In genomic region chr2:128145433-128145832, GRCm38 (mm10) we compare ENCODE assay signal across 29 mouse cellular contexts. TPM values are rescaled to one million over a fixed set of nuclear protein-coding genes. Genes with fewer than 3 reads are reported as not detected.
A peak's percentile ranks its signal among the peaks of the same experiment; 100 is the strongest.
DNase-seq lines count a peak whose midpoint lies in the region; ATAC-seq and TF ChIP-seq lines count a peak whose summit lies in the region.
"Had no signal": no experiment of that assay in that cellular context is flagged by ENCODE, and none has a peak within 500 bp of the region (broad histone marks: within the 10 kb centered on the region; RNA-seq: fewer than 3 reads in every experiment).

No protein-coding gene starts in this region.

- ATAC-seq in heart, embryonic 13.5 days (ENCODE audit: extremely low read depth, insufficient number of reproducible peaks, low FRiP score, low TSS enrichment) = no peak
- no peak for ATAC-seq in kidney, embryonic 15.5 days (replicated peaks; ENCODE audit: low FRiP score)
- ATAC-seq in kidney, embryonic 16.5 days (ENCODE audit: low FRiP score, low TSS enrichment) = no peak
- ATAC-seq in liver, postnatal 0 days = peak; percentile 66
- no peak for ATAC-seq in liver, embryonic 12.5 days
- no peak for ATAC-seq in midbrain, embryonic 15.5 days (replicated peaks)
- ATAC-seq: forebrain, embryonic 14.5 days; forebrain, postnatal 0 days had no signal

- TF ChIP-seq CTCF in liver, postnatal 0 days (IDR thresholded peaks at IDR 0.05; ENCODE audit: low read depth) = no peak

- DNase-seq in heart, postnatal 4 days = no peak
- DNase-seq in liver, postnatal 0 days = no peak
- peak; percentile 55 for DNase-seq in 3T3-L1 (ENCODE audit: low read depth, low spot score)
- DNase-seq: adrenal gland, adult 2 months; adrenal gland, postnatal 14 days; B cell, adult 2 months; cerebellum, adult 11 months; cerebellum, adult 2 months; cerebellum, adult 9-11 months; cerebellum, postnatal 25 days; forebrain, postnatal 0 days; gastrocnemius, adult 2 months; gastrocnemius, postnatal 14 days; heart, adult 11 months; heart, postnatal 10 days; heart, postnatal 36 days had no signal

- H3K9ac ChIP-seq in heart, embryonic 13.5 days = 0 out of 2 replicates have a peak overlapping the region, but pooled peaks have one; percentile 21
- no peak overlapping the region for H3K9ac ChIP-seq in kidney, embryonic 15.5 days
- H3K9ac ChIP-seq in kidney, embryonic 16.5 days (replicated peaks; ENCODE audit: low read length) = no peak overlapping the region
- H3K9ac ChIP-seq in liver, postnatal 0 days (replicated peaks) = no peak overlapping the region
- no peak overlapping the region for H3K9ac ChIP-seq in liver, embryonic 12.5 days
- no peak overlapping the region for H3K9ac ChIP-seq in midbrain, embryonic 15.5 days
- H3K9ac ChIP-seq: embryonic facial prominence, embryonic 12.5 days; embryonic facial prominence, embryonic 15.5 days; forebrain, postnatal 0 days; heart, embryonic 15.5 days; hindbrain, embryonic 14.5 days had no signal

- 83% methylated on average over 3 of the region's 3 CpGs for WGBS in heart, embryonic 13.5 days
- 51% methylated on average over 3 of the region's 3 CpGs for WGBS in kidney, embryonic 15.5 days
- 61% methylated on average over 3 of the region's 3 CpGs for WGBS in kidney, embryonic 16.5 days
- WGBS in liver, postnatal 0 days (ENCODE audit: insufficient replicate concordance) = 66% methylated on average over 3 of the region's 3 CpGs
- WGBS in liver, embryonic 12.5 days (ENCODE audit: insufficient replicate concordance) = 66% methylated on average over 3 of the region's 3 CpGs
- 91% methylated on average over 3 of the region's 3 CpGs for WGBS in midbrain, embryonic 15.5 days

- no peaks in the 10 kb centered on the region for H3K9me3 ChIP-seq in heart, embryonic 13.5 days
- H3K9me3 ChIP-seq in kidney, embryonic 15.5 days (replicated peaks) = no peaks in the 10 kb centered on the region
- no peaks in the 10 kb centered on the region for H3K9me3 ChIP-seq in kidney, embryonic 16.5 days (ENCODE audit: low read length)
- H3K9me3 ChIP-seq in liver, postnatal 0 days (ENCODE audit: low read length) = no peaks in the 10 kb centered on the region
- no peaks in the 10 kb centered on the region for H3K9me3 ChIP-seq in liver, embryonic 12.5 days (replicated peaks)
- H3K9me3 ChIP-seq in midbrain, embryonic 15.5 days = no peaks in the 10 kb centered on the region
- H3K9me3 ChIP-seq: embryonic facial prominence, embryonic 12.5 days; embryonic facial prominence, embryonic 15.5 days; G1E; heart, embryonic 15.5 days had no signal

- no peak for TF ChIP-seq EP300 in liver, postnatal 0 days (IDR thresholded peaks at IDR 0.05; ENCODE audit: low read depth)

- no peaks in the 10 kb centered on the region for H3K27me3 ChIP-seq in heart, embryonic 13.5 days (replicated peaks)
- H3K27me3 ChIP-seq in kidney, embryonic 15.5 days = no peaks in the 10 kb centered on the region
- H3K27me3 ChIP-seq in kidney, embryonic 16.5 days (ENCODE audit: insufficient read depth, low read length) = no peaks in the 10 kb centered on the region
- no peaks in the 10 kb centered on the region for H3K27me3 ChIP-seq in liver, postnatal 0 days (ENCODE audit: insufficient read depth, low read length)
- no peaks in the 10 kb centered on the region for H3K27me3 ChIP-seq in liver, embryonic 12.5 days (replicated peaks)
- no peaks in the 10 kb centered on the region for H3K27me3 ChIP-seq in midbrain, embryonic 15.5 days (replicated peaks)
- H3K27me3 ChIP-seq: CH12.LX; embryonic facial prominence, embryonic 12.5 days; embryonic facial prominence, embryonic 15.5 days; heart, embryonic 15.5 days had no signal

- no peak overlapping the region for H3K4me3 ChIP-seq in heart, embryonic 13.5 days
- no peak overlapping the region for H3K4me3 ChIP-seq in kidney, embryonic 15.5 days (replicated peaks)
- no peak overlapping the region for H3K4me3 ChIP-seq in kidney, embryonic 16.5 days (ENCODE audit: low read length)
- no peak overlapping the region for H3K4me3 ChIP-seq in liver, postnatal 0 days (ENCODE audit: low read depth, low read length)
- no peak overlapping the region for H3K4me3 ChIP-seq in liver, embryonic 12.5 days
- no peak overlapping the region for H3K4me3 ChIP-seq in midbrain, embryonic 15.5 days
- H3K4me3 ChIP-seq: embryonic facial prominence, embryonic 12.5 days; embryonic facial prominence, embryonic 15.5 days; gastrocnemius, adult 2 months; heart, embryonic 15.5 days had no signal

- H3K27ac ChIP-seq in heart, embryonic 13.5 days (replicated peaks) = no peak overlapping the region
- peak overlapping the region; percentile 28; the same call in 1 of the 2 replicates for H3K27ac ChIP-seq in kidney, embryonic 15.5 days
- no peak overlapping the region for H3K27ac ChIP-seq in kidney, embryonic 16.5 days (ENCODE audit: low read length)
- peak overlapping the region; percentile 52 for H3K27ac ChIP-seq in liver, postnatal 0 days (ENCODE audit: low read depth)
- H3K27ac ChIP-seq in liver, embryonic 12.5 days = no peak overlapping the region
- no peak overlapping the region for H3K27ac ChIP-seq in midbrain, embryonic 15.5 days
- H3K27ac ChIP-seq: embryonic facial prominence, embryonic 12.5 days; embryonic facial prominence, embryonic 15.5 days; gastrocnemius, adult 2 months; heart, embryonic 15.5 days; hindbrain, embryonic 14.5 days had no signal

- H3K4me2 ChIP-seq in heart, embryonic 13.5 days = no peak overlapping the region
- no peak overlapping the region for H3K4me2 ChIP-seq in kidney, embryonic 15.5 days
- H3K4me2 ChIP-seq in kidney, embryonic 16.5 days (replicated peaks; ENCODE audit: low read depth, low read length) = no peak overlapping the region
- 0 out of 2 replicates have a peak overlapping the region, but pooled peaks have one; percentile 1 for H3K4me2 ChIP-seq in liver, postnatal 0 days (ENCODE audit: low read depth, low read length)
- no peak overlapping the region for H3K4me2 ChIP-seq in liver, embryonic 12.5 days
- H3K4me2 ChIP-seq in midbrain, embryonic 15.5 days = no peak overlapping the region
- H3K4me2 ChIP-seq: embryonic facial prominence, embryonic 12.5 days; embryonic facial prominence, embryonic 15.5 days; heart, embryonic 11.5 days; heart, embryonic 15.5 days; hindbrain, embryonic 14.5 days had no signal

- H3K36me3 ChIP-seq in heart, embryonic 13.5 days = peaks cover 49% of the 10 kb centered on the region
- H3K36me3 ChIP-seq in kidney, embryonic 15.5 days = peaks cover 64% of the 10 kb centered on the region
- H3K36me3 ChIP-seq in kidney, embryonic 16.5 days (ENCODE audit: insufficient read depth, low read length) = peaks cover 38% of the 10 kb centered on the region
- H3K36me3 ChIP-seq in liver, postnatal 0 days (replicated peaks; ENCODE audit: insufficient read depth, low read length) = peaks cover 29% of the 10 kb centered on the region; the same call in 1 of the 2 replicates
- peaks cover 48% of the 10 kb centered on the region for H3K36me3 ChIP-seq in liver, embryonic 12.5 days
- no peaks in the 10 kb centered on the region for H3K36me3 ChIP-seq in midbrain, embryonic 15.5 days (replicated peaks)

- peaks cover 38% of the 10 kb centered on the region for H3K4me1 ChIP-seq in heart, embryonic 13.5 days
- H3K4me1 ChIP-seq in kidney, embryonic 15.5 days = peaks cover 21% of the 10 kb centered on the region
- H3K4me1 ChIP-seq in kidney, embryonic 16.5 days (ENCODE audit: insufficient read depth, low read length) = peaks cover 9% of the 10 kb centered on the region
- H3K4me1 ChIP-seq in liver, postnatal 0 days (ENCODE audit: insufficient read depth) = peaks cover 22% of the 10 kb centered on the region
- H3K4me1 ChIP-seq in liver, embryonic 12.5 days = peaks cover 62% of the 10 kb centered on the region
- H3K4me1 ChIP-seq in midbrain, embryonic 15.5 days = peaks cover under 1% of the 10 kb centered on the region; the same call in 1 of the 2 replicates
- H3K4me1 ChIP-seq: embryonic facial prominence, embryonic 12.5 days had no signal

RNA-seq across cellular contexts. Expression of gene Bcl2l11, which starts 19.6 kb away (rescaled TPM):
- 13.5 and 15.4 TPM in 2 replicates for polyA plus RNA-seq in heart, embryonic 13.5 days (2015; fragmentation: Nextera tagmentation; extraction: Ambion mirVana)
- 10 to 100 TPM; 28.2 to 29.9 TPM for total RNA-seq in heart, postnatal 4 days (2021)
- 28.7 and 29.8 TPM in 2 replicates for polyA plus RNA-seq in kidney, embryonic 15.5 days (2015; fragmentation: Nextera tagmentation; extraction: Ambion mirVana)
- 25.6 and 28.2 TPM in 2 replicates for polyA plus RNA-seq in kidney, embryonic 16.5 days (2015; fragmentation: Nextera tagmentation; extraction: Ambion mirVana)
- polyA plus RNA-seq in liver, postnatal 0 days (2015; fragmentation: Nextera tagmentation; extraction: Ambion mirVana) = 6.4 and 6.5 TPM in 2 replicates
- polyA plus RNA-seq in liver, embryonic 12.5 days (2016; fragmentation: Nextera tagmentation; extraction: Ambion mirVana) = 9.4 and 9.7 TPM in 2 replicates
- polyA plus RNA-seq in midbrain, embryonic 15.5 days (2015; fragmentation: Nextera tagmentation; extraction: Ambion mirVana) = 11.8 and 12.0 TPM in 2 replicates

Comparison
In these comparisons a context has a peak if more than half of its experiments do, and no peak if none do; other contexts are left out.
1. H3K27ac ChIP-seq: peak in kidney, embryonic 15.5 days (single experiment) and liver, postnatal 0 days (single experiment); none in heart, embryonic 13.5 days (single experiment), kidney, embryonic 16.5 days (single experiment), liver, embryonic 12.5 days (single experiment) and midbrain, embryonic 15.5 days (single experiment).